Mouse (Mus musculus): Measurements from ENCODE around the gene Btnl10.

The Btnl10 gene

DNA sequence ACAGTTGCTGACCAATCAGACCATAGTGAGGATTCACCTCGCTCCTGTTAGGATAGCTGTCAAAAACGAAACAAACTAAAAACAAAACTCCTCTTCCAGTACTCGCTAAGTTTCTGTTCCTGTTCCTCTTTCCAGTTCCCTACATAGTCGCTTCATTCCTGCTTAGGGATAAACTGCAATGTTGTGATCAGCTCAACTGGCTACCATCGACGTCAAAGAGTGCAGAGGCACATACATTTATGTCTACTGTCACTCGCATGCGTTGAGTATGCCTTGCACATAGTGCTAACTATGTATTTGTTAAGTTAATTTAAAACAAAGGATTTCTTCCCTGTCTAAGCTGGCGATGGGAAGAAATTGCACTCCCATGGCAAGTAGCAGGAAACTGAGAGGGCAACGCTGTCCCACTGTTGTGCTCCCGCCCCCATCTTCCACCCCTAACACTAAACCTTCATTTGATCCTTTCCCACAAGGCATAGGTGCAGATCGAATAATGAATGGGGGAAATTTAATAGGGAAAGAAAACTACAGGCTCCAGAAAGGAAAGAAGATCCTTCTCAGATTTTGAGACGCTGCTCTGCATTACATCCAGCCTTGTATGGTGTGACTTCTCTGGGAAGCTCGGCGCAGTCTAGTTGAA, 41.6 kb downstream of the Btnl10 start:
- DNase-seq (ENCODE audit: low spot score in 2 of 2) = no peak

DNA sequence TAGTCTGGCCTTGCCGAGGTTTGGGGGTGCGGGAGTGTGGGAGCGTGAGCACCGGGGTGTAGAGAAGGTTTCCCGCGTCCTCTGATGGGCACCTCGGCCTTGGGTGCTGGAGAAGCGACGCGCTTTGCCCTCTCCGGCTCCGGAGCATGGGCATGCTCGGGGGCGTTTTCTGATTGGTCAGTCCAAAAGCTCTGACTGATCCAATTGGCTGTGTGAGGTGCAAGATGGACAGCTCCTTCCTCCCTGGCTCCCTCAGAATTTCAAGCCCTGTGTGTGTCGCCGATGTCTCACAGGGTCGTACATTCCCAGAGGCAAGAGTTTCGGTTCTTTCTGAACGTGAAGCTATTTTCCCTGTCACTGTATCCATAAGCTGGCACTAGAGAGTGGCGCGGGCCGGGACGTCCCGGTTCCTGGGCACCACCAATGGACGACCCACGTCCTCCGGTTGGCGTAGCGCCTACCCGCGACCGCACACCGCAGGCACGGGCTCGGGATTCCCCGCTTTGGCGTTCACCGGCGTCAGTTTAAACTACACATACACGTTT, 42.3 kb downstream of the Btnl10 start:
- peak; percentile 72 for DNase-seq (ENCODE audit: low spot score in 2 of 2)

- no peak for DNase-seq (ENCODE audit: low spot score in 2 of 2)
These were observed 43.9 kb downstream of the Btnl10 start for GRCm38 (mm10) chr11:58961364-58962177.

DNA sequence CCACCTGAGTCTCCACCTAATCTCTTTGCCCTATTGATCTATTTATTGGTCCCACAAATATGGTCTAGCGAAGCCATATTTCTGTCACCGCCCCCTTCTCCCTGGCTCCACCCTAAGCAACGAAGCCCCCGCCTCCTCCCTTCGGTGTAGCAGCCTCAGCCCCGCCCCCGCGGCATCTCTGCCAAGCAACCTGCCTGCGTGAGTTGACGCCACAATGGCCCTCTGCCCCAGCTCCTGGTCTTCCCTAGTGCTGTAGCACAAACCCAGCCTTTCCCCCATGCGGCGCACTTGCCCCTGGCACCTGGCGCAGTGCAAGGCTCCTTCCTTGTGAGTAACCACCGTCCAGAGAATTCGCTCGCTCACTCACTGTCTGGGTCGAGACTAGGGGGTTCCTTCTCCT, 45.8 kb downstream of the Btnl10 start:
- DNase-seq (ENCODE audit: low spot score in 2 of 2) = no peak

- no peak for DNase-seq (ENCODE audit: low spot score in 2 of 2)
These were observed 46.5 kb downstream of the Btnl10 start for GRCm38 (mm10) chr11:58964216-58964615.

DNA sequence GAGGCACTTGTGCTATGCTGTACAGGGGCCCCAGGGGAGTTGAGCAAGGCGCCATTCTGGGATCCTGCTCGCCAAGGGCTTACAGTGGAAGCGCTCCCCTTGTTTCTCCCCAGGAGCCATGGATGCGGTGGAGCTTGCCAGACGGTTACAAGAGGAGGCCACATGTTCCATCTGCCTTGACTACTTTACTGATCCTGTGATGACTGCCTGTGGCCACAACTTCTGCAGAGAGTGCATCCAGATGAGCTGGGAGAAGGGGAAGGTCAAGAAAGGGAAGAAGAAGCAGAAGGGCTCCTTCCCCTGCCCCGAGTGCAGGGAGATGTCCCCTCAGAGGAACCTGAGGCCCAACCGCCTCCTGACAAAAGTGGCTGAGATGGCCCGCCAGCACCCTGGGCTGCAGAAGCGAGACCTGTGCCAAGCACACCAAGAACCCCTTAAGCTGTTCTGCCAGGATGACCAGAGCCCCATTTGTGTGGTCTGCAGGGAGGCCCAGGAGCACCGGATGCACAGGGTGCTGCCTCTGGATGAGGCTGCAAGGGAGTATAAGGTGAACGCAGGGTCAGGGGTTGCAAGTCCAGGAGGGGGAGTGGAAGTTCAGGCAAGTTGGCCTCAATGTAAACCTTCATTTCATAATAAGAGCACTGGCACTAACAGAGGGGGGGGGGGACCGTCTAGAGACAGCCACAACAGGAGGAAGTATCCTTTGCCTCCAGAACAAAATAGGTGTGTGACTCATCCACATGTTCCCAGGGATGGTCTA, 47.5 kb downstream of the Btnl10 start:
- no peak for DNase-seq (ENCODE audit: low spot score in 2 of 2)

GRCm38 (mm10) chr11:58967346-58967745, 49.6 kb downstream of the Btnl10 start:
- DNase-seq (ENCODE audit: low spot score in 2 of 2) = peak in 1 of 2 experiments; percentile 61

- DNase-seq (ENCODE audit: low spot score in 2 of 2) = no peak
These were observed 50.8 kb downstream of the Btnl10 start for GRCm38 (mm10) chr11:58968551-58968950.

- DNase-seq (ENCODE audit: low spot score in 2 of 2) = no peak
These were observed 51.3 kb downstream of the Btnl10 start for GRCm38 (mm10) chr11:58969027-58969426.

GRCm38 (mm10) chr11:58969659-58970058, 52.0 kb downstream of the Btnl10 start:
- DNase-seq (ENCODE audit: low spot score in 2 of 2) = no peak

DNA sequence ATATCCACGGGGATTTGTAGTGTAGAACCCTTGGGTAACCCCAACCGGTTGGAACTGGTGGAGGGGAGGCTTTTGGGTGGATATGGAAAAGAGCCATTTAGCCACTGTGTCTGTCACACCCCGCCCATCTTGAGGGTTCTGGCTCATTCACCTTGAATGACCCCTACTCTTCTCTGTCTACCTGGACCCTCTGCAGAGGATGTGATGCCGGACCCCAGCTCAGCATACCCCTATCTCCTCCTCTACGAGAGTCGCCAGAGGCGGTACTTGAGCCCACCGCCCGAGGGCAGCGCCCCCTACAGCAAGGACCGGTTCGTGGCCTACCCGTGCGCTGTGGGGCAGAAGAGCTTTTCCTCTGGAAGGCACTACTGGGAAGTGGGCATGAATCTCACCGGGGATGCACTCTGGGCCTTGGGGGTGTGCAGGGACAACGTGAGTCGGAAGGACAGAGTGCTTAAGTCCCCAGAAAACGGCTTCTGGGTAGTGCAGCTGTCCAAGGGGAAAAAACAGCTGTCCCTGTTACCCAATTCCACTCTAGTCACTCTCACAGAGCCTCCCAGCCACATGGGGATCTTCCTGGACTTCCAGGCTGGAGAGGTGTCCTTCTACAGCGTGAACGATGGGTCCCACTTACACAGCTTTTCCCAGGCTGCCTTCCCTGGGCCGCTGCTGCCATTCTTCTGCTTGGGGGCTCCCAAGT, 53.3 kb downstream of the Btnl10 start:
- no peak for DNase-seq (ENCODE audit: low spot score in 2 of 2)

- no peak for DNase-seq (ENCODE audit: low spot score in 2 of 2)
These were observed 54.1 kb downstream of the Btnl10 start for GRCm38 (mm10) chr11:58971796-58972195.

- DNase-seq (ENCODE audit: low spot score in 2 of 2) = no peak
These were observed 56.7 kb downstream of the Btnl10 start for GRCm38 (mm10) chr11:58974414-58974813.

All from spleen, postnatal 14 days (tissue).